Mouse (Mus musculus) hindbrain, embryonic 15.5 days (tissue): ENCODE data around the gene Myg1. TPM values are rescaled to one million over a fixed set of nuclear protein-coding genes. Genes with fewer than 3 reads are reported as not detected.
"Not testable (repeated sequence)": the region's sequence is repeated elsewhere in the genome, so short reads cannot be mapped to it uniquely, and the experiment has no call there.

ENCODE experiments used
- ATAC-seq: fragments of 200-750 bp; cut with Nextera tagmentation; 2 replicates; pipeline ENCODE4 v1.8.0; 2017; ENCODE audit warnings: low read depth, moderate number of reproducible peaks, moderate TSS enrichment; ENCODE audit not compliant: low FRiP score
- H3K27ac ChIP-seq: fragments of 300-500 bp; sonication (generic); replicated peaks from 2 replicates; pipeline ENCODE4 v1.5.1; 2015; ENCODE audit warnings: mild to moderate bottlenecking, inconsistent platforms
- H3K27me3 ChIP-seq: fragments of 300-500 bp; sonication (generic); 2 replicates; pipeline ENCODE4 v1.6.1; 2015; ENCODE audit warnings: control low read depth, inconsistent platforms
- H3K36me3 ChIP-seq: fragments of 300-500 bp; sonication (generic); 2 replicates; pipeline ENCODE4 v1.6.1; 2015; ENCODE audit warnings: control low read depth, inconsistent platforms
- H3K4me1 ChIP-seq: fragments of 300-500 bp; sonication (generic); replicated peaks from 2 replicates; pipeline ENCODE4 v1.6.1; 2015; ENCODE audit warnings: control low read depth, inconsistent platforms
- H3K4me2 ChIP-seq: fragments of 300-500 bp; sonication (generic); 2 replicates; pipeline ENCODE4 v1.6.1; 2015; ENCODE audit warnings: moderate library complexity, mild to moderate bottlenecking, inconsistent platforms
- H3K4me3 ChIP-seq: fragments of 300-500 bp; sonication (generic); 2 replicates; pipeline ENCODE4 v1.5.1; 2015; ENCODE audit warnings: mild to moderate bottlenecking, inconsistent platforms
- H3K9ac ChIP-seq: fragments of 300-500 bp; sonication (generic); 2 replicates; pipeline ENCODE4 v1.6.1; 2015; ENCODE audit warnings: inconsistent platforms
- H3K9me3 ChIP-seq: fragments of 300-500 bp; sonication (generic); 2 replicates; pipeline ENCODE4 v1.6.1; 2016; ENCODE audit warnings: control low read depth, inconsistent platforms
- WGBS: fragments of 180-500 bp; shearing (Covaris S2); methylation state at CpG from one replicate; pipeline ENCODE4 v1.1.7; 2015; 5-methylcytosine and 5-hydroxymethylcytosine counted together
- polyA plus RNA-seq: library from polyadenylated mRNA; unstranded; fragments of >200 nt; fragmentation: Nextera tagmentation; extraction: Ambion mirVana; gene quantifications from 2 replicates; pipeline ENCODE4 v1.2.1, GENCODE M21; 2015

Gene Myg1
- polyA plus RNA-seq, 1 experiment from 2014 or later = 94.2 TPM

DNA sequence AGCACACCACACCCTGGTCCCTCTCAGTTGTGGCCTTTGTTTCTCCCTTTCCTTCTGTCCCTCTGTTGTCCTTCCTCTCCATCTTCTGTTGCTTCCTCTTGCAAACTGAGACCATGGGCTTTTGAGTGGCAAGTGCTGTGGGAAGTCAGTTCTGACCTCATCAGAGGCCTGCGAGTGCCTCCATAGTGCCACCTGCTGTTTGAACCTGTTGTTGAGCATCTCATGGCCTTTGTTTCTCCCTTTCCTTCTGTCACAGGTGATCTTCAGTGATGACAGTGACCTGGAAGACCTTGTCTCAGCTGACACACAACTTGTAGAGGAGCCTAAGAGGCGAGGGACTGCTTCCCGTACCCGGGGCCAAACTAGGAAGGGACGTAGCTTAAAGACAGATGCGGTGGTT lies 15.2 kb upstream of the Myg1 start:
- 89% methylated on average over 6 of the region's 6 CpGs for WGBS
- Histone ChIP-seq H3K4me3 (no peak overlapping the region), H3K9me3 (no peaks in the 10 kb centered on the region), H3K27me3 (no peaks in the 10 kb centered on the region), H3K27ac (no peak overlapping the region), H3K36me3 (no peaks in the 10 kb centered on the region), H3K4me2 (no peak overlapping the region), H3K9ac (no peak overlapping the region), H3K4me1 (no peaks in the 10 kb centered on the region)
- no peak for ATAC-seq

DNA sequence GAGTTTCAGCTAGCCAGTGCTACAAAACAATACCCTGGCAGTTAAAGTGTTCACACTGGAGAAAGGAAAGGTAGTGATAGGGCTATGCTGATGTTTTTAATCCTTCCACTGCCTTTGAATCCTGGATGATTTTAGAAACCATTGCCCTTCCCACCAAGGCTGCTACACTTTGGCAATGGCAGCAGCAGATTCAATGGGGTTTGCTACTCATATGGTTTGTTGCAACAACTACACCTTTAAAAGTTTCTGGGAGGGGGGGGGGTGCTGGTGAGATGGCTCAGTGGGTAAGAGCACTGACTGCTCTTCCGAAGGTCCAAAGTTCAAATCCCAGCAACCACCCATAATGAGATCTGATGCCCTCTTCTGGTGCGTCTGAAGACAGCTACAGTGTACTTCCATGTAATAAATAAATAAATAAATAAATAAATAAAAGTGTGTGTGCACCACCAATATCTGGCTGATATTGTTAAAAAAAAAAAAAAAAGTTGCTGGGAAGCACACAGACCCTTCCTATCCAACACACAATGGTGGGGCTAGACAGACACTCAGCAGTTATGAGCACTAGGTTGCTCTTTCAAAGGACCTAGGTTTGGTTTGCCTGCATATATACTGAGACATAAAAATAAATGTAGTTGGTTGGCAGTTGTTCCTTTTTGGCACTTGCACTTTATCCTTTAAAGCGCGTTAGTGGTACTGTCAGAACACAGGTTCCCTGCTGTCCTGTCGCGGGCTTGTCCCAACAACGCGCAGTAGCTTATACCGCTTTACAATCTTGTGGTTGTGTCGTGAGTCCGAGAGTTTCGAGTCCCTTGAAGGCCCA lies 6.6 kb upstream of the Myg1 start:
- Histone ChIP-seq H3K9ac (no peak overlapping the region), H3K4me1 (peaks cover 18% of the 10 kb centered on the region), H3K27ac (no peak overlapping the region), H3K9me3 (no peaks in the 10 kb centered on the region), H3K4me3 (no peak overlapping the region), H3K4me2 (peak overlapping the region; percentile 87), H3K36me3 (peaks cover 20% of the 10 kb centered on the region), H3K27me3 (no peaks in the 10 kb centered on the region)
- 77% methylated on average over 12 of the region's 12 CpGs for WGBS
- no peak for ATAC-seq

DNA sequence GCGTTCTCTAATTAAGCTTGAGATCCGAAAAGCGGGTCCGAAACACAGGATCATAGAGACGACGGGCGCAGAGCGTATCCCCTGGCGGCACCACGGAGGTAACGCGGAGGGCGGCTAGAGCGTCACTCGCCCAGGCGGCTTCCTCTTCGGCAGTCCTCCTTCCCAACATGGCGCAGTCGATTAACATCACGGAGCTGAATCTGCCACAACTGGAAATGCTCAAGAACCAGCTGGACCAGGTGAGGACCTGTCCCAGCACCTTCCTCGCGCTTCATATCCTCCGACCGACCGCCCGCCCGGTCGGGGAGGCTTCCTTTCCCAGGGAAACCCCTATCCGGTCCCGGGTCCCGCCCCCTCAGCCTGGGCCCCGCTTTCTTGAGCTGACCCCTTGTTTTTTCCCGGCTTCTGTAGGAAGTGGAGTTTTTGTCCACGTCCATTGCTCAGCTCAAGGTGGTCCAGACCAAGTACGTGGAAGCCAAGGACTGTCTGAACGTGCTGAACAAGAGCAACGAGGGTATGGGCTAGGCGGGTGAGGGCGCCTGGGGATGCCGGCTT lies 5.4 kb upstream of the Myg1 start, which contains the start of gene Pfdn5:
Pfdn5 (plus strand) TSS at position 95 of the 555 bp plus-strand sequence.
- WGBS = under 1% methylated on average over 40 of the region's 40 CpGs
- Histone ChIP-seq H3K27ac (peak within 1 kb of the TSS; percentile 85), H3K9ac (peak within 1 kb of the TSS; percentile 86), H3K9me3 (no peaks in the 10 kb centered on the region), H3K4me1 (peaks cover 19% of the 10 kb centered on the region), H3K4me2 (peak within 1 kb of the TSS; percentile 87), H3K36me3 (peaks cover 25% of the 10 kb centered on the region), H3K27me3 (no peaks in the 10 kb centered on the region), H3K4me3 (peak within 1 kb of the TSS; percentile 96)
- peak; percentile 93 for ATAC-seq

DNA sequence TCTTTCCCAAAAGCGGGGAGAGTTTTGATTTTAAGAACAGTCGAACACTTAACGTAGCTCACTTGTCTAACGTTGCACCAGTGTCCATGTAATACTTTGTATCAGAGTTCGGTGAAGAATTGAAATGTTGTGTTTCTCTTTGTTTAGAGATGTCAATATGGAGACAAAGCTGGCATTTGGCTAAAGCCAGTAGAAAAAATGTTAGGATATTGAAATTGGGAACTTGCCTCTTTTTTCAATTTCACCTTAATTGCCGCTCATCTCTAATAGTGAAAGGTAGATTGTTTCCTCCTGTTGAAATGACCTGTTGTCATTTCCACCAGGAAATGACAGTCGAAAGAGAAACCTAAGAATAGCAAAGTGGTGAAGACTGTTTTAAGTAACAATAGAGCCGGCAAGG lies 4.6 kb upstream of the Myg1 start:
- peaks cover 25% of the 10 kb centered on the region for H3K36me3 ChIP-seq
- H3K9me3 ChIP-seq = no peaks in the 10 kb centered on the region
- peak overlapping the region; percentile 96 for H3K4me3 ChIP-seq
- no peak for ATAC-seq
- H3K9ac ChIP-seq = peak overlapping the region; percentile 86
- H3K27ac ChIP-seq = peak overlapping the region; percentile 85
- peak overlapping the region; percentile 87 for H3K4me2 ChIP-seq
- H3K4me1 ChIP-seq = peaks cover 22% of the 10 kb centered on the region
- WGBS = 73% methylated on average over 8 of the region's 8 CpGs
- no peaks in the 10 kb centered on the region for H3K27me3 ChIP-seq

DNA sequence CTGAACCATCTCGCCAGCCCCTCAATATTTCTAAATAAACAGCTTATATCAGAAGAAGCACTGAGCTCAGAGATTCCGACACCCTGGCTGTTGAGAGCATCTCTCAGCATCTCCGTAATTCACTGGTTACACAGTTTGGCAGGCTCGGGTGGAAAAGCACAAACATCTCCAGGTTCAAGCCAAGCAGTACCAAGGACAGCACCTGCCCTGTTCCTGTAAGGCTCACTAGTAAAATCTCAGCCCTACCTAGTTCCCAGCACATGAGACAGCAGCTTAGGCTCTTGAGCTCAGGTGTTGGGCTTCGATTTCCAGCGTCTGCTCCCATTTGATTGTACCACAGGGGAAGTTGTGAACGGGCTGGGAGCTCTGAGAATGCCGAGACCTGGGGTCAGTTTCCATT lies 3.7 kb downstream of the Myg1 start:
- Histone ChIP-seq H3K9ac (no peak overlapping the region), H3K9me3 (no peaks in the 10 kb centered on the region), H3K4me2 (no peak overlapping the region), H3K4me1 (peaks cover 20% of the 10 kb centered on the region), H3K4me3 (no peak overlapping the region), H3K27ac (no peak overlapping the region), H3K27me3 (no peaks in the 10 kb centered on the region), H3K36me3 (peaks cover 57% of the 10 kb centered on the region)
- 91% methylated on average over 8 of the region's 8 CpGs for WGBS
- no peak for ATAC-seq

DNA sequence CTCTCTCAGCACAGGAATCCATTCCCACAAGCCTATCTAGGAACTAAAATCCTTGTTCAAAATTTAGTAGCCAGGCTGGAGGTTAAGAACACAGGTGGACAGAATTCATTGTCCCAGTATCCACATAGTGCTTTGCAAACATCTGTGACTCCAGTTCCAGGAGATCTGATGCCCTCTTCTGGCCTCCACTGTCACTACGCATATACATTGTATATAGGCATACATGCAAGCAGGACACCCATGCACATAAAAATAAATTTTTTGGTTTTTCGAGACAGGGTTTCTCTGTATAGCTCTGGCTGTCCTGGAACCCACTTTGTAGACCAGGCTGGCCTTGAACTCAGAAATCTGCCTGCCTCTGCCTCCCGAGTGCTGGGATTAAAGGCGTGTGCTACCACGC lies 4.4 kb downstream of the Myg1 start:
- WGBS = 95% methylated on average over 5 of the region's 5 CpGs
- not testable (repeated sequence) for H3K9ac ChIP-seq, H3K4me3 ChIP-seq, H3K9me3 ChIP-seq, H3K27me3 ChIP-seq, H3K27ac ChIP-seq, H3K4me2 ChIP-seq, ATAC-seq
- Histone ChIP-seq H3K36me3 (peaks cover 55% of the 10 kb centered on the region), H3K4me1 (peaks cover 20% of the 10 kb centered on the region)

DNA sequence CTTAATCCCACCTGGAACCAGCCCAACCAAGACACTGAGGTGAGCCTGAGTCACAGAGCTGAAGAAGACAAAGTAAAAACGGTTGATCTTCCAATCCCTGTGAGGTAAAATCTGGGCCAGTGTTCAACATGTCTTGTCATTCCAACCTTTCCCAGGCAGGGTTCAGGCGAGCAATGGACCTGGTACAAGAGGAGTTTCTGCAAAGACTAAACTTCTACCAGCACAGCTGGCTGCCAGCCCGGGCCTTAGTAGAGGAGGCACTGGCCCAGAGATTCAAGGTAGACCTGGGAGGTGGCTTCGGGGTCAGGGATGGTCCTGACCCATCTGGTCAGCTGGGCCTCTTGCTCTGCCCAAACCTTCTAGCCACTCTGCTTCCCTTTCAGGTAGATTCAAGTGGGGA lies 5.4 kb downstream of the Myg1 start:
- WGBS = 91% methylated on average over 4 of the region's 4 CpGs
- Histone ChIP-seq H3K4me3 (no peak overlapping the region), H3K27me3 (no peaks in the 10 kb centered on the region), H3K36me3 (peaks cover 55% of the 10 kb centered on the region), H3K27ac (no peak overlapping the region), H3K4me2 (no peak overlapping the region), H3K4me1 (peaks cover 16% of the 10 kb centered on the region), H3K9ac (no peak overlapping the region), H3K9me3 (no peaks in the 10 kb centered on the region)
- no peak for ATAC-seq

DNA sequence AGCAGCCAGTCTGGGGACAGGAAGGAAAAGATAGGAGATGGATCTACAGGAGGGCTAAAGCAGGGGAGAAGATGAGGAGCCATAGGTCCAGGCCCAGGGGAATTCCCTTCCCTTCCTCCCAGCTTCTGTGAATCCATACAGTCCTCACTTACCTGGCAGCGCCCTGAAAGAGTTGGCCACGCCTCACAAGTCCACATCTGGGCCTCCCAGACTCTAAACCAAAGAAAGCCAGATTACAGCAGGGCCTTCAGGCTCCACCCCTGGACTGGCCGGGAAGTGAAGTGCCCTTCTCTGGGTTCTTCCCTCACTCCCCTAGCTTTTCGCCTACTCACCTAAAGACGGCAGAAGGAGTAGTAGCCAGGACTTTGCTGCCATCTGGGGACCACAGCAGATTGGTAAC lies 8.1 kb downstream of the Myg1 start:
- Histone ChIP-seq H3K36me3 (peaks cover 44% of the 10 kb centered on the region), H3K9ac (no peak overlapping the region), H3K4me2 (no peak overlapping the region), H3K27me3 (no peaks in the 10 kb centered on the region), H3K27ac (no peak overlapping the region), H3K4me1 (no peaks in the 10 kb centered on the region), H3K9me3 (no peaks in the 10 kb centered on the region), H3K4me3 (no peak overlapping the region)
- no peak for ATAC-seq
- WGBS = 78% methylated on average over 5 of the region's 5 CpGs

DNA sequence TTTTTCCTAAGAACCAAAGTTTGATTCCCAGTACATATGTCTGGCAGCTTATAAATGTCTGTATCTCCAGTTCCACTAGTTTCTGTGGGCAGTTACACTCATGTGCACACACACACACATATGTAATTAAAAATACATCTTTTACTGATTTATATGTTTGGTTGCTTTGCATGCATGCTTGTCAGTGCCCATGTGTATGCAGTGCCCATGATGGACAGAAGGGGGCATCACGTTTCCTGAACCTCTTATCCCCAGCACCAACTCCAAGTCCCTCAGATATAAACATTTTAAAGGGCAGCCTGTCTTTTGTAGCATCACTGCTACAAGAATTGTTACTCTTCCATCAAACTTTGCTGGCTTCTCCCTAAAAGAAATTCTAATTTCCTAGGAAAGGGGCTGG lies 10.1 kb downstream of the Myg1 start:
- no peak overlapping the region for H3K27ac ChIP-seq
- 10% methylated on average over 1 of the region's 1 CpGs for WGBS
- H3K27me3 ChIP-seq = no peaks in the 10 kb centered on the region
- H3K9ac ChIP-seq = no peak overlapping the region
- peaks cover 41% of the 10 kb centered on the region for H3K36me3 ChIP-seq
- no peaks in the 10 kb centered on the region for H3K9me3 ChIP-seq
- no peak for ATAC-seq
- H3K4me2 ChIP-seq = no peak overlapping the region
- H3K4me1 ChIP-seq = no peaks in the 10 kb centered on the region
- no peak overlapping the region for H3K4me3 ChIP-seq

DNA sequence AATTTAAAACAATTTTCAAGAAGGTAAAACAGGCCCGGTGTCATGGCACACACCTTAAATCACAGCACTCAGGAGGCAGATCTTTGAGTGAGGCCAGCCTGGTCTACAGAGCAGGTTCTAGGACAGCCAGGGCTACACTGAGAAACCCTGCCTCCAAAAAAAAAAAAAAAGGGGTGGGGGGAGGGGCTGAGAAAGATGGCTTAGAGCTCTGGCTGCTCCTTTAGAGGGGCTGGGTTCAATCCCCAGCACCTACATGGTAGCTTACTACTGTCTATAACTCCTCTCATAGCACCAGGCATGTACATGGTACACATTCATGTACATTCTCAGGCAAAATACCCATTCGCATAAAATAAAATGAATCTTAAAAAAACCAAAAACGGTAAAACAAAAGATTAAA lies 13.0 kb downstream of the Myg1 start:
- no peak overlapping the region for H3K4me2 ChIP-seq
- H3K27ac ChIP-seq = no peak overlapping the region
- ATAC-seq = no peak
- no peak overlapping the region for H3K9ac ChIP-seq
- H3K27me3 ChIP-seq = no peaks in the 10 kb centered on the region
- peaks cover 19% of the 10 kb centered on the region; the same call in 1 of the 2 replicates for H3K36me3 ChIP-seq
- H3K9me3 ChIP-seq = no peaks in the 10 kb centered on the region
- H3K4me1 ChIP-seq = peaks cover 3% of the 10 kb centered on the region
- H3K4me3 ChIP-seq = no peak overlapping the region
- WGBS = 93% methylated on average over 3 of the region's 3 CpGs

DNA sequence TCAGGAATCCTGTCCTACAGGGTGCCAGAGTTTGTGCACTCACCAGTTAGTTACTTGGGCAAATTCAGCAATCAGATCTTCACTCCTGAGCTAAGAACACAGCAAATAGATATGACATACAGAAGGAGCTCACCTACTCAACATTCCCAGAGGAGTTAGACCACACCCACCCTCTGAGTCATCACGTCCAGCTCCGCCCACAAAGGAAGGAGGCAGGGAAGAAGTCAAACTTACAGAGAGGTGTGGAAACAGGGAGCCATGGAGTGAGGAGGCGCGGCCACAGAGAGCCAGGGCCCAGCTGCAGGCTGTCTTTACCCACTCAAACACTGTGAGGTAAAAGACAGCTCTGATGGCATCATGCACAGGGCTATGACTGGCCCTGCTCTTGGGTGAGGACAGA lies 14.9 kb downstream of the Myg1 start:
- Histone ChIP-seq H3K9ac (no peak overlapping the region), H3K4me1 (peaks cover 16% of the 10 kb centered on the region), H3K27ac (no peak overlapping the region), H3K4me2 (no peak overlapping the region), H3K4me3 (no peak overlapping the region), H3K27me3 (no peaks in the 10 kb centered on the region), H3K36me3 (0 out of 2 replicates have a peak, but pooled peaks cover 17% of the 10 kb centered on the region), H3K9me3 (no peaks in the 10 kb centered on the region)
- 73% methylated on average over 4 of the region's 4 CpGs for WGBS
- no peak for ATAC-seq

DNA sequence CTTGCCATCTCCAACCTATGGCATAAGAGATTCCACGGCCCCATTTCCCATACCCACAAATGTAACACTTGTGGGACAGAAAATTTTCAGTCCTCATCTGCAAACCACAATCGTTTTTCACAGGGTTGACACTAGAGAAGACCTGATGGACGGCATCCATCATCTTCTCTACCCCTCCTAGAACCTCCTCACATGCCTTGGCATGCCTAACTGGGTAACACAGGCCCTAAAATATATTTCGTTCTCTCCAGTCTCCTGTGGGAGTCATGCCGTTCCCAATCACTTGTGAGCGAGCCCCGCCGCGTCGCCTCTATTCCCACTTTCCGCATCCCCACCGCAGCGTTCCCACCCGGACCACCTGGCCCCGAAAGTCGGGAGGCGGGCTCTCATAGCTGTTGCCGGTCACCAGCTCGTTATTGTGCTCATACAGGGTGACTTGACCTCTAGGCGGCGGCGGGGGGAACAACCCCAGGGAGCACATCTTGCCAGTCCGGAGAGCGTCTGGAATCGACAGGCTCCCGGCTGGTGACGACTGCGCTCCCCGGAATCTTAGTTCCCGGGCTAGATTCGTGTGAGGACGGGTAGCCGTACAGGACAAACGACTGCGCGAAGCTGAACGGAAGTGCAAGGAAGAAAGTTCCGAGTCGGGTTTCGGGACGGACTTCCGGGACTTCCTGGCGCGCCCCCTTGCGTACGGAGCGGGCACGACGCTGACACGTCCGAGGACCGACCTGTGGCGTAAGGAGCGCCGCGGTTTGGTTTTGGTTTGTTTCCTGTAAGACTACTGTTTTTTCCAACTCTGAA lies 18.8 kb downstream of the Myg1 start, which contains the start of gene Aaas:
Aaas (minus strand) TSS at position 634 of the 804 bp plus-strand sequence.
- peak within 1 kb of the TSS; percentile 86 for H3K4me3 ChIP-seq
- no peaks in the 10 kb centered on the region for H3K9me3 ChIP-seq
- peak within 1 kb of the TSS; percentile 79 for H3K9ac ChIP-seq
- peak; percentile 92 for ATAC-seq
- under 1% methylated on average over 56 of the region's 56 CpGs for WGBS
- peaks cover 23% of the 10 kb centered on the region for H3K4me1 ChIP-seq
- H3K27ac ChIP-seq = peak within 1 kb of the TSS; percentile 66
- H3K36me3 ChIP-seq = 0 out of 2 replicates have a peak, but pooled peaks cover 9% of the 10 kb centered on the region
- no peaks in the 10 kb centered on the region for H3K27me3 ChIP-seq
- H3K4me2 ChIP-seq = peak within 1 kb of the TSS; percentile 88
